Mouse (Mus musculus) kidney, adult 11 months (tissue): ENCODE data around the gene Ppp1r9b.

Experiments used
- DNase-seq: peaks from one replicate; pipeline ENCODE4 v3.0.0; 2022

Gene Ppp1r9b

GRCm38 (mm10) chr11:95024439-95025184 lies 33.8 kb downstream of the Ppp1r9b start:
- DNase-seq: peak; percentile 71

GRCm38 (mm10) chr11:95025227-95026012 lies 34.6 kb downstream of the Ppp1r9b start:
- DNase-seq: peak; percentile 43

- peak; percentile 48 for DNase-seq
Observed at GRCm38 (mm10) chr11:95026090-95026542, 35.3 kb downstream of the Ppp1r9b start.

- DNase-seq: no peak
Observed at GRCm38 (mm10) chr11:95026849-95027248, 36.0 kb downstream of the Ppp1r9b start.

- no peak for DNase-seq
Observed at GRCm38 (mm10) chr11:95027850-95028470, 37.1 kb downstream of the Ppp1r9b start.

GRCm38 (mm10) chr11:95032945-95033344 lies 42.1 kb downstream of the Ppp1r9b start:
- peak; percentile 78 for DNase-seq

GRCm38 (mm10) chr11:95033617-95034016 lies 42.8 kb downstream of the Ppp1r9b start:
- DNase-seq: no peak

- no peak for DNase-seq
Observed at GRCm38 (mm10) chr11:95034902-95035301, 44.1 kb downstream of the Ppp1r9b start.

GRCm38 (mm10) chr11:95036521-95036920 lies 45.7 kb downstream of the Ppp1r9b start:
- DNase-seq: no peak

GRCm38 (mm10) chr11:95037306-95037705 lies 46.5 kb downstream of the Ppp1r9b start:
- DNase-seq: no peak

GRCm38 (mm10) chr11:95038156-95038817 lies 47.5 kb downstream of the Ppp1r9b start:
- DNase-seq: no peak

- peak; percentile 85 for DNase-seq
Observed at GRCm38 (mm10) chr11:95038818-95039655, 48.2 kb downstream of the Ppp1r9b start.

- DNase-seq: peak; percentile 75
Observed at GRCm38 (mm10) chr11:95039766-95040165, 48.9 kb downstream of the Ppp1r9b start.

- DNase-seq: peak; percentile 98
Observed at GRCm38 (mm10) chr11:95040491-95041138, 49.8 kb downstream of the Ppp1r9b start.

- DNase-seq: peak; percentile 99
Observed at GRCm38 (mm10) chr11:95041139-95041609, 50.3 kb downstream of the Ppp1r9b start, which contains the start of gene Pdk2. Pdk2 (minus strand) TSS chr11:95041354.

- DNase-seq: peak; percentile 87
Observed at GRCm38 (mm10) chr11:95042096-95042495, 51.3 kb downstream of the Ppp1r9b start.

- no peak for DNase-seq
Observed at GRCm38 (mm10) chr11:95043060-95043459, 52.2 kb downstream of the Ppp1r9b start.

GRCm38 (mm10) chr11:95043608-95044007 lies 52.8 kb downstream of the Ppp1r9b start:
- no peak for DNase-seq

GRCm38 (mm10) chr11:95044185-95044870 lies 53.5 kb downstream of the Ppp1r9b start:
- no peak for DNase-seq

- no peak for DNase-seq
Observed at GRCm38 (mm10) chr11:95046980-95047680, 56.3 kb downstream of the Ppp1r9b start.
